Mouse (Mus musculus) C2C12 (cell line): Measurements from ENCODE around the gene Oas1c.

ENCODE experiments used
- CEBPB ChIP-seq: IDR thresholded peaks from one replicate; pipeline ENCODE4 v1.6.1; 2011; ENCODE audit warnings: low read depth, mild to moderate bottlenecking, control low read depth, moderate library complexity
- CTCF ChIP-seq: IDR thresholded peaks from one replicate; pipeline ENCODE4 v1.5.1; 2011; ENCODE audit not compliant: control insufficient read depth, insufficient read depth, insufficient read length
- FOSL1 ChIP-seq: IDR thresholded peaks from one replicate; pipeline ENCODE4 v1.8.0; 2011; ENCODE audit warnings: mild to moderate bottlenecking, low read length; ENCODE audit not compliant: poor library complexity, insufficient read depth, severe bottlenecking
- MYOD1 ChIP-seq: IDR thresholded peaks from one replicate; pipeline ENCODE4 v1.6.1; 2011; ENCODE audit warnings: low read depth; ENCODE audit not compliant: control insufficient read depth, insufficient read length
- MYOG ChIP-seq: IDR thresholded peaks from one replicate; pipeline ENCODE4 v1.6.1; 2011; ENCODE audit not compliant: control insufficient read depth, insufficient read length; ENCODE audit errors: extremely low read depth
- USF1 ChIP-seq: IDR thresholded peaks from one replicate; pipeline ENCODE4 v1.6.1; 2011; ENCODE audit warnings: low read depth, mild to moderate bottlenecking, control low read depth, moderate library complexity

DNA sequence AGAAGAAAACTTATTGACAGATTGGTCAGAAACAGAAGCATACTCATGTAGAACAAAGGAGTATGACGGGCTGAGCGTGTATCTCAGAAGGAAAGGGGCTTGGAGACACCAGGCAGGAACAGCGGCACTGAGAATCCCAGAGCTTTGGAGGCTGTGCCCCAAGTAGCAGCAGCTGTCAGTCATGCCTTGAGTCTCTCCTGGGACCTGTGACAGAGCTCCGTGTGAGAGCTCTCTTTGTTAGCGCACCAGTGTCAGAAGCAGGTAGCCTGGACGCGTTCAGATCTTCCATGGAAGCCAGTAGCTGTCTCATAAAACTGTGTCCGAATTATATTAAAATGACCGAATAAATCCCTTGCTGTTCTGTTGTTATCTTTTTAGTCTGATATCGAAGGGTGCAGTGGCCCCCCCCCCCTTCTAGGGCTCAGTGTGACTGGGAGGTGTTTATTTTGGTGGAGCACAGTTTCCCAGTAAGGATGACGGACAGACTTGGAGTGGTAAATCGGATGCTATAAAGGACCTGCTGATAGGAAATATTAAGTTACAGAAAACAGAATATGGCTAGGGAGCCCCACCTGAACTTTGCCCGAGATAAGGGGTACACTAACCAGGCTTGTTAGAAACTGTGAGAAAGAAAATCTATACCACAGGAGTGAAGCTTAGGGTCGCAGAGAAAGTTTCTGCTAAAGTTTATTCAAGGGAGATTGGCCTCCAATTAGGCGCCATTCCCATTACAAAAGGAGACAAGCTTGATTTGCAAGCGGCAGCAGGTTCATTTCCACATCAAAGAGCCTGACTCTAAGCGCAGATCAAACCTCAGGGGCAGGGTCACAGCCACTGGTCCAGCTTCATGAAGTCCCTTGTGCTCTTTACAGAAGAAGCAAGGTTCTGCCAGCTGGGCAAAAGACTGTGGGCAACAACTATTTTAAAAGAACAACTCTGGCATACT is 21.3 kb upstream of the Oas1c start:
- no peak for TF ChIP-seq CTCF
- no peak for TF ChIP-seq USF1
- no peak for TF ChIP-seq MYOG
- no peak for TF ChIP-seq MYOD1
- no peak for TF ChIP-seq FOSL1
- no peak for TF ChIP-seq CEBPB
